11 mouse cellular contexts compared by ENCODE assay signal in genomic region chr5:135642686-135643551, GRCm38 (mm10). TPM values are rescaled to one million over a fixed set of nuclear protein-coding genes. Genes with fewer than 3 reads are reported as not detected.
DNase-seq lines count a peak whose midpoint lies in the region; ATAC-seq lines count a peak whose summit lies in the region.
"Had no signal": no experiment of that assay in that cellular context is flagged by ENCODE, and none has a peak within 500 bp of the region (broad histone marks: within the 10 kb centered on the region; RNA-seq: fewer than 3 reads in every experiment).

No protein-coding gene starts in this region.

- intact Hi-C loops in heart, postnatal 14 days (cut with DNase I): no loop called here

- WGBS in forebrain, embryonic 10.5 days: 87% methylated on average over 10 of the region's 10 CpGs
- 86% methylated on average over 10 of the region's 10 CpGs for WGBS in forebrain, embryonic 11.5 days

- H3K27me3 ChIP-seq in forebrain, embryonic 10.5 days (ENCODE audit: poor library complexity, severe bottlenecking): no peaks in the 10 kb centered on the region
- H3K27me3 ChIP-seq in forebrain, embryonic 11.5 days (ENCODE audit: control insufficient read depth, insufficient read depth, low read length): no peaks in the 10 kb centered on the region
- H3K27me3 ChIP-seq: CH12.LX had no signal

- H3K36me3 ChIP-seq in forebrain, embryonic 10.5 days (replicated peaks): peaks cover 58% of the 10 kb centered on the region
- H3K36me3 ChIP-seq in forebrain, embryonic 11.5 days (ENCODE audit: control insufficient read depth, insufficient read depth, low read length): no peaks in the 10 kb centered on the region; the same call in 1 of the 2 replicates

- H3K4me2 ChIP-seq in forebrain, embryonic 11.5 days (ENCODE audit: low read depth, low read length, severe bottlenecking): no peak overlapping the region

- H3K9me3 ChIP-seq in forebrain, embryonic 10.5 days: no peaks in the 10 kb centered on the region
- no peaks in the 10 kb centered on the region for H3K9me3 ChIP-seq in forebrain, embryonic 11.5 days (ENCODE audit: control insufficient read depth, low read length)

- no peak overlapping the region for H3K4me3 ChIP-seq in forebrain, embryonic 10.5 days
- H3K4me3 ChIP-seq in forebrain, embryonic 11.5 days (ENCODE audit: low read depth, low read length): no peak overlapping the region

- 0 out of 2 replicates have a peak overlapping the region, but pooled peaks have one; percentile 35 for H3K27ac ChIP-seq in forebrain, embryonic 10.5 days
- no peak overlapping the region for H3K27ac ChIP-seq in forebrain, embryonic 11.5 days (ENCODE audit: low read depth, low read length)

- no peak for ATAC-seq in forebrain, embryonic 11.5 days (replicated peaks; ENCODE audit: low FRiP score)

- no peak overlapping the region for H3K9ac ChIP-seq in forebrain, embryonic 11.5 days (ENCODE audit: low read length)

- H3K4me1 ChIP-seq in forebrain, embryonic 10.5 days: peaks cover 4% of the 10 kb centered on the region
- no peaks in the 10 kb centered on the region for H3K4me1 ChIP-seq in forebrain, embryonic 11.5 days (replicated peaks; ENCODE audit: control insufficient read depth, insufficient read depth, low read length)

- no peak for DNase-seq in forebrain, embryonic 10.5 days (ENCODE audit: extremely low spot score, low spot score)
- DNase-seq in forebrain, embryonic 11.5 days (ENCODE audit: low spot score): no peak
- peak; percentile 94 for DNase-seq in ES-CJ7 (ENCODE audit: low read depth, low spot score)
- peak; percentile 57 to 73 for DNase-seq in cerebellum, postnatal 14 days
- DNase-seq in kidney, postnatal 36 days: peak; percentile 92 to 93
- DNase-seq in urinary bladder, postnatal 36 days (ENCODE audit: low spot score in 2 of 2): no peak
- no peak for DNase-seq in ovary, postnatal 36 days (ENCODE audit: low spot score)
- DNase-seq in heart, postnatal 14 days: no peak
- DNase-seq: midbrain, embryonic 14.5 days; thymus, postnatal 36 days had no signal

RNA-seq across cellular contexts. Expression of gene Rhbdd2, which starts 10.5 kb away (rescaled TPM):
- polyA plus RNA-seq in forebrain, embryonic 10.5 days (2016; fragmentation: Nextera tagmentation; extraction: Ambion mirVana): 51.4 and 57.3 TPM in 2 replicates
- 60.1 and 61.3 TPM in 2 replicates for polyA plus RNA-seq in forebrain, embryonic 11.5 days (2014; fragmentation: Nextera tagmentation; extraction: Ambion mirVana)
- 10 to 100 TPM; 13.8 to 16.9 TPM for total RNA-seq in heart, postnatal 14 days (2021)

RNA-seq across cellular contexts. Expression of gene Por, which starts 26.9 kb away (rescaled TPM):
- polyA plus RNA-seq in forebrain, embryonic 10.5 days (2016; fragmentation: Nextera tagmentation; extraction: Ambion mirVana): 118 TPM in 2 replicates
- polyA plus RNA-seq in forebrain, embryonic 11.5 days (2014; fragmentation: Nextera tagmentation; extraction: Ambion mirVana): 113 and 117 TPM in 2 replicates
- total RNA-seq in heart, postnatal 14 days (2021): 10 to 100 TPM; 56.2 to 57.7 TPM

Comparison
In these comparisons a context has a peak if more than half of its experiments do, and no peak if none do; other contexts are left out.
1. DNase-seq: peak in ES-CJ7 (single experiment), cerebellum, postnatal 14 days (2 of 2) and kidney, postnatal 36 days (2 of 2); none in forebrain, embryonic 10.5 days (single experiment), forebrain, embryonic 11.5 days (single experiment), urinary bladder, postnatal 36 days (0 of 2), ovary, postnatal 36 days (single experiment) and heart, postnatal 14 days (0 of 2).